In the genomic region with DNA sequence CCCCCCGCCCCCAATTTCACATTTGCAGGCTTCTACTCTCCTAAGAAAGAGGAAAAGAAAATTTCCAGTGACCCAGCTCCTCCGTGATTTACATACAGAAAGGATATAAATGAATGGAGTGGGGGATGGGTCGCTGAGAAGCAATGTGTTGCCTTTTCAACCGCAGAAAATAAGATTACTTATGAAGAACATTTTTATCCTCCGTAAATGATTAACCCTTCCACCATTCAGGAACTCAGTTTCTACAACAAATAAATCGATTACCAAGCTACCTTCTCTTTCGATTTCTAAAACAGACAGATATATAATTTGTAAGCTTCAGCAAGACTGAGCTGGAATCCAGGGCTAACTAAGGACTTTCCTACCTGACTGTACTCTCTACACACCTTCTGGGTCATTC, we compare ENCODE assay signal across 8 mouse cellular contexts. TPM values are rescaled to one million over a fixed set of nuclear protein-coding genes. Genes with fewer than 3 reads are reported as not detected.
DNase-seq lines count a peak whose midpoint lies in the region; ATAC-seq lines count a peak whose summit lies in the region.

No protein-coding gene starts in this region.

- peaks cover 35% of the 10 kb centered on the region for H3K27me3 ChIP-seq in embryonic facial prominence, embryonic 15.5 days
- H3K27me3 ChIP-seq in limb, embryonic 10.5 days (ENCODE audit: low read depth, poor library complexity, severe bottlenecking) = peaks cover 55% of the 10 kb centered on the region

- peak overlapping the region; percentile 25 for H3K4me3 ChIP-seq in embryonic facial prominence, embryonic 15.5 days (replicated peaks)
- H3K4me3 ChIP-seq in limb, embryonic 10.5 days = peak overlapping the region; percentile 36; the same call in 1 of the 2 replicates

- peak overlapping the region; percentile 50 for H3K4me2 ChIP-seq in embryonic facial prominence, embryonic 15.5 days (replicated peaks)

- WGBS in embryonic facial prominence, embryonic 15.5 days = 10% methylated on average over 7 of the region's 7 CpGs
- 13% methylated on average over 7 of the region's 7 CpGs for WGBS in limb, embryonic 10.5 days

- peak; percentile 22 for DNase-seq in left cerebral cortex, adult 11 months (ENCODE audit: low spot score)
- DNase-seq in left cerebral cortex, postnatal 36 days (ENCODE audit: low spot score in 2 of 2) = no peak
- no peak for DNase-seq in limb, embryonic 10.5 days (ENCODE audit: low spot score)
- DNase-seq in retina, postnatal 1 day = peak; percentile 42
- no peak for DNase-seq in natural killer cell, adult 2 months (ENCODE audit: low spot score in 2 of 2)
- no peak for DNase-seq in layer of hippocampus, adult 9-10 months (ENCODE audit: low spot score)

- H3K27ac ChIP-seq in embryonic facial prominence, embryonic 15.5 days (replicated peaks) = no peak overlapping the region
- no peak overlapping the region for H3K27ac ChIP-seq in limb, embryonic 10.5 days

- intact Hi-C loops in left cerebral cortex, postnatal 36 days (cut with DNase I) = loop anchor here (10.0 kb wide), 1 partner anchor 1919 kb away; no protein-coding TSS in a partner anchor

- no peak overlapping the region for H3K9ac ChIP-seq in embryonic facial prominence, embryonic 15.5 days

- ATAC-seq in embryonic facial prominence, embryonic 15.5 days (ENCODE audit: insufficient number of reproducible peaks, low FRiP score, low TSS enrichment, low read depth) = no peak
- no peak for ATAC-seq in granulocyte monocyte progenitor cell, adult 5-6 weeks (replicated peaks; ENCODE audit: poor library complexity, severe bottlenecking)

- no peaks in the 10 kb centered on the region for H3K9me3 ChIP-seq in embryonic facial prominence, embryonic 15.5 days (replicated peaks)
- H3K9me3 ChIP-seq in limb, embryonic 10.5 days (replicated peaks) = no peaks in the 10 kb centered on the region

- H3K36me3 ChIP-seq in embryonic facial prominence, embryonic 15.5 days = no peaks in the 10 kb centered on the region
- H3K36me3 ChIP-seq in limb, embryonic 10.5 days = no peaks in the 10 kb centered on the region

- peaks cover 14% of the 10 kb centered on the region for H3K4me1 ChIP-seq in embryonic facial prominence, embryonic 15.5 days
- peaks cover 16% of the 10 kb centered on the region for H3K4me1 ChIP-seq in limb, embryonic 10.5 days

RNA-seq across cellular contexts. Expression of gene Brinp3, which starts 0.3 kb away (rescaled TPM):
- 10 to 100 TPM; 46.7 to 53.9 TPM for total RNA-seq in left cerebral cortex, postnatal 36 days (2021)
- polyA plus RNA-seq in embryonic facial prominence, embryonic 15.5 days (2015; fragmentation: Nextera tagmentation; extraction: Ambion mirVana) = 0.63 and 1.7 TPM in 2 replicates
- 0.13 TPM in 1 of 2 replicates, not detected in the other for polyA plus RNA-seq in limb, embryonic 10.5 days (2016; fragmentation: Nextera tagmentation; extraction: Ambion mirVana)
- total RNA-seq in granulocyte monocyte progenitor cell, adult 5-6 weeks (2014; fragmentation: Nextera tagmentation) = not detected in 2 replicates
- total RNA-seq in granulocyte monocyte progenitor cell, adult 5-6 weeks (2017) = not detected in 2 replicates

Comparison
In these comparisons a context has a peak if more than half of its experiments do, and no peak if none do; other contexts are left out.
1. DNase-seq: peak in left cerebral cortex, adult 11 months (single experiment) and retina, postnatal 1 day (single experiment); none in left cerebral cortex, postnatal 36 days (0 of 2), limb, embryonic 10.5 days (single experiment), natural killer cell, adult 2 months (0 of 2) and layer of hippocampus, adult 9-10 months (single experiment).
2. RNA of gene Brinp3, which starts 0.3 kb away (total RNA-seq): 46.7 to 53.9 TPM in left cerebral cortex, postnatal 36 days; not detected in granulocyte monocyte progenitor cell, adult 5-6 weeks; every median in the first group is over 10 times any median in the second.